Mouse (Mus musculus) MEL (cell line): ENCODE data around the gene Tubgcp6. TPM values are rescaled to one million over a fixed set of nuclear protein-coding genes. Genes with fewer than 3 reads are reported as not detected.

Experiments used
- DNase-seq: peaks from one replicate; pipeline ENCODE4 v3.0.0; 2011; ENCODE audit warnings: low read depth, low spot score
- H3K27ac ChIP-seq: 2 replicates; pipeline ENCODE4 v1.5.1; 2012; ENCODE audit warnings: low read depth, mild to moderate bottlenecking, control low read depth, low read length, moderate library complexity; ENCODE audit not compliant: control insufficient read depth
- H3K27me3 ChIP-seq, 2 experiments: fragments of 150-350 bp in 1 of 2; sonication (generic) in 1 of 2; 2 replicates each; pipeline ENCODE4 v1.6.1; 2012; ENCODE audit warnings: low read length in 2 of 2, mild to moderate bottlenecking in 2 of 2, improper control_type of control experiment in 1 of 2, moderate library complexity in 1 of 2; ENCODE audit not compliant: insufficient read depth in 2 of 2, control insufficient read depth in 1 of 2
- H3K36me3 ChIP-seq, 2 experiments: 2 replicates each; pipeline ENCODE4 v1.6.1; 2012 to 2014; ENCODE audit warnings: low read length in 2 of 2, improper control_type of control experiment in 1 of 2, inconsistent platforms in 1 of 2, mild to moderate bottlenecking in 1 of 2; ENCODE audit not compliant: insufficient read depth in 2 of 2, control insufficient read depth in 1 of 2
- H3K4me1 ChIP-seq, 2 experiments: fragments of 150-350 bp in 1 of 2; sonication (generic) in 1 of 2; 2 replicates each; pipeline ENCODE4 v1.6.1; 2012; ENCODE audit warnings: low read length in 2 of 2, improper control_type of control experiment in 1 of 2, mild to moderate bottlenecking in 1 of 2; ENCODE audit not compliant: insufficient read depth in 2 of 2, control insufficient read depth in 1 of 2
- H3K4me3 ChIP-seq, 2 experiments: fragments of 150-350 bp in 1 of 2; sonication (generic) in 1 of 2; 2 replicates each; pipeline ENCODE4 v1.5.1; 2012; ENCODE audit warnings: low read depth in 2 of 2, low read length in 2 of 2, mild to moderate bottlenecking in 2 of 2, moderate library complexity in 2 of 2, control low read depth in 1 of 2, improper control_type of control experiment in 1 of 2; ENCODE audit not compliant: control insufficient read depth in 1 of 2, insufficient read depth in 1 of 2
- H3K79me2 ChIP-seq: 2 replicates; pipeline ENCODE4 v1.6.1; 2012; ENCODE audit warnings: mild to moderate bottlenecking, low read length, moderate library complexity; ENCODE audit not compliant: control insufficient read depth, poor library complexity, insufficient read depth
- H3K9ac ChIP-seq: 2 replicates; pipeline ENCODE4 v1.6.1; 2012; ENCODE audit warnings: low read depth, mild to moderate bottlenecking, control low read depth, low read length, moderate library complexity; ENCODE audit not compliant: control insufficient read depth, poor library complexity, severe bottlenecking
- H3K9me3 ChIP-seq: fragments of 150-350 bp; sonication (generic); replicated peaks from 2 replicates; pipeline ENCODE4 v1.6.1; 2012; ENCODE audit warnings: mild to moderate bottlenecking, low read length, improper control_type of control experiment, moderate library complexity; ENCODE audit not compliant: insufficient read depth
- BHLHE40 ChIP-seq: IDR thresholded peaks from 2 replicates; pipeline ENCODE4 v1.6.1; 2012; ENCODE audit warnings: low read depth, mild to moderate bottlenecking, inconsistent platforms, low read length, improper control_type of control experiment, borderline replicate concordance
- CHD1 ChIP-seq: IDR thresholded peaks from 2 replicates; pipeline ENCODE4 v1.6.1; 2012; ENCODE audit warnings: low read depth, mild to moderate bottlenecking, inconsistent platforms, low read length, improper control_type of control experiment
- CHD2 ChIP-seq: IDR thresholded peaks from 2 replicates; pipeline ENCODE4 v1.6.1; 2011; ENCODE audit warnings: low read length, improper control_type of control experiment
- CTCF ChIP-seq, 3 experiments: IDR thresholded peaks in 2 of 3; conservative IDR thresholded peaks in 1 of 3; 2 replicates each; pipeline ENCODE4 v1.5.1; 2011 to 2012; ENCODE audit warnings: low read length in 3 of 3, low read depth in 2 of 3, mild to moderate bottlenecking in 2 of 3, improper control_type of control experiment in 1 of 3, inconsistent platforms in 1 of 3, mixed read lengths in 1 of 3, moderate library complexity in 1 of 3; ENCODE audit not compliant: control insufficient read depth in 1 of 3, insufficient read depth in 1 of 3, poor library complexity in 1 of 3, severe bottlenecking in 1 of 3
- ETS1 ChIP-seq: IDR thresholded peaks from 2 replicates; pipeline ENCODE4 v1.6.1; 2012; ENCODE audit warnings: low read depth, mild to moderate bottlenecking, inconsistent platforms, low read length, improper control_type of control experiment, moderate library complexity
- GATA1 ChIP-seq: IDR thresholded peaks from 2 replicates; pipeline ENCODE4 v1.6.1; 2011; ENCODE audit warnings: low read depth, low read length, improper control_type of control experiment
- HCFC1 ChIP-seq: IDR thresholded peaks from 2 replicates; pipeline ENCODE4 v1.6.1; 2012; ENCODE audit warnings: low read depth, mild to moderate bottlenecking, inconsistent platforms, low read length, improper control_type of control experiment, moderate library complexity
- KAT2A ChIP-seq: conservative IDR thresholded peaks from 2 replicates; pipeline ENCODE4 v1.6.1; 2012; ENCODE audit warnings: low read depth, low read length, improper control_type of control experiment, inconsistent platforms
- MAFK ChIP-seq: IDR thresholded peaks from 2 replicates; pipeline ENCODE4 v1.6.1; 2011; ENCODE audit warnings: low read depth, mild to moderate bottlenecking, low read length, improper control_type of control experiment, borderline replicate concordance
- MAZ ChIP-seq: IDR thresholded peaks from 2 replicates; pipeline ENCODE4 v1.6.1; 2012; ENCODE audit warnings: low read depth, mild to moderate bottlenecking, inconsistent platforms, low read length, improper control_type of control experiment
- MEF2A ChIP-seq: IDR thresholded peaks from 2 replicates; pipeline ENCODE4 v1.6.1; 2014; ENCODE audit warnings: low read depth, mild to moderate bottlenecking, inconsistent platforms, low read length, improper control_type of control experiment; ENCODE audit not compliant: poor library complexity, insufficient replicate concordance, severe bottlenecking; ENCODE audit errors: extremely low read depth
- MXI1 ChIP-seq: IDR thresholded peaks from 2 replicates; pipeline ENCODE4 v1.6.1; 2011; ENCODE audit warnings: mild to moderate bottlenecking, low read depth, low read length, improper control_type of control experiment
- MYB ChIP-seq: IDR thresholded peaks from 2 replicates; pipeline ENCODE4 v1.6.1; 2011; ENCODE audit warnings: mild to moderate bottlenecking, low read depth, low read length, improper control_type of control experiment
- NRF1 ChIP-seq: IDR thresholded peaks from 2 replicates; pipeline ENCODE4 v1.6.1; 2014; ENCODE audit warnings: low read depth, mild to moderate bottlenecking, inconsistent platforms, low read length, improper control_type of control experiment, moderate library complexity; ENCODE audit not compliant: poor library complexity, insufficient read depth, severe bottlenecking
- POLR2AphosphoS5 ChIP-seq: IDR thresholded peaks from 2 replicates; pipeline ENCODE4 v1.6.1; 2012; ENCODE audit warnings: low read depth, borderline replicate concordance, mild to moderate bottlenecking, inconsistent platforms, low read length, moderate library complexity, mixed read lengths
- USF1 ChIP-seq: IDR thresholded peaks from 2 replicates; pipeline ENCODE4 v1.6.1; 2014; ENCODE audit warnings: low read depth, mild to moderate bottlenecking, inconsistent platforms, low read length, improper control_type of control experiment, moderate library complexity
- USF2 ChIP-seq, 2 experiments: IDR thresholded peaks; 2 replicates each; pipeline ENCODE4 v1.6.1; 2011 to 2012; ENCODE audit warnings: improper control_type of control experiment in 2 of 2, low read length in 2 of 2, borderline replicate concordance in 1 of 2, inconsistent platforms in 1 of 2, low read depth in 1 of 2, mild to moderate bottlenecking in 1 of 2; ENCODE audit not compliant: insufficient read depth in 1 of 2
- ZC3H11A ChIP-seq: IDR thresholded peaks from 2 replicates; pipeline ENCODE4 v1.6.1; 2012; ENCODE audit warnings: low read depth, mild to moderate bottlenecking, inconsistent platforms, low read length, improper control_type of control experiment
- ZKSCAN1 ChIP-seq: IDR thresholded peaks from 2 replicates; pipeline ENCODE4 v1.6.1; 2012; ENCODE audit warnings: low read depth, mild to moderate bottlenecking, inconsistent platforms, low read length, improper control_type of control experiment, moderate library complexity
- ZMIZ1 ChIP-seq: IDR thresholded peaks from 2 replicates; pipeline ENCODE4 v1.6.1; 2012; ENCODE audit warnings: low read depth, mild to moderate bottlenecking, inconsistent platforms, low read length, improper control_type of control experiment, moderate library complexity
- ZNF384 ChIP-seq: IDR thresholded peaks from 2 replicates; pipeline ENCODE4 v1.6.1; 2012; ENCODE audit warnings: low read depth, mild to moderate bottlenecking, inconsistent platforms, low read length, improper control_type of control experiment
- polyA plus RNA-seq, 2 experiments: library from polyadenylated mRNA; stranded (reverse) in 1 of 2; unstranded in 1 of 2; fragments of >175 nt in 1 of 2; fragments of >200 nt in 1 of 2; gene quantifications; 2 replicates each; pipeline versions ENCODE4 v1.2.1 to v1.2.4; 2012; ENCODE audit warnings: low replicate concordance in 2 of 2, low read depth in 1 of 2; ENCODE audit not compliant: insufficient read length in 2 of 2, insufficient read depth in 1 of 2, missing spikeins in 1 of 2
- total RNA-seq: library from RNA; depleted of rRNA; stranded (reverse); fragments of 300-350 nt; gene quantifications from 2 replicates; pipeline ENCODE4 v1.2.3, GENCODE M21; 2012

Tubgcp6 gene
- total and polyA plus RNA-seq, 3 experiments, result 17.5 to 25.3 TPM; not detected in 1

DNA sequence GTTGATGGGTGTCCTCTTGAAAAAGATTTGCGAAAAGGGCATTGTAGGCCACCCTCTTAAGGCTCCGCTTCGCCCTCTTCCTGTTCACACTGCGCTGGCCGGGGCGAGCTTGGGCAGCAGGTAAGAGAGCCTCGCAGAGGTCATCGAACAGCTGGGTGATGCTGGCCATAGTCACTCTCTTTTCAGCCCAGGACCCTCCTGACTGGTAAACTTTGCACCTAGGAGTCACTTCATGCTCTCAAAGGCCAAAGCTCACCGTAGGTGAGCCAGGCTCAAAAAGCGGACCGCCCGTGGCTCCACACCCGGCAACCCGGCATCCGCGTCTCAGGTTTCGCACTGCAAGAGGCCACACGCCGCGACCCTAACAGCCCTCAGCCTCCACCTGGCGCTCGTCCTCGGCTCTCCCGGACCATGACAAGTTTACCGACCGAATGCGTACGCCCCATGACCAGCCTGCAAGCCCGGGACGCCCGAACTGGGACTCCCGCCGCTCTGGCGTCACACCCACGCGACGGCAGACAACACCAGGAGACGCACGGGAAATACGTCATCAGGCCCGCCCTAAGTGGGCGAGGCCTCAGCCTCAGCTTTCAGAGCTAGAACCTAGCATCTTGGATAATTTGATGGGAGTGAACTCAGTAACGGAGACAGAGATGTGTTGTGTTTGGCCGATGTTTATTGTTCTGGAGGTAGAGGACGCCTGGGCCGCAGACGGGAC, at the start of gene Tubgcp6 (continued):
- TF ChIP-seq MAFK (no peak), HCFC1 (peak; percentile 94), GATA1 (no peak), USF1 (no peak)

DNA sequence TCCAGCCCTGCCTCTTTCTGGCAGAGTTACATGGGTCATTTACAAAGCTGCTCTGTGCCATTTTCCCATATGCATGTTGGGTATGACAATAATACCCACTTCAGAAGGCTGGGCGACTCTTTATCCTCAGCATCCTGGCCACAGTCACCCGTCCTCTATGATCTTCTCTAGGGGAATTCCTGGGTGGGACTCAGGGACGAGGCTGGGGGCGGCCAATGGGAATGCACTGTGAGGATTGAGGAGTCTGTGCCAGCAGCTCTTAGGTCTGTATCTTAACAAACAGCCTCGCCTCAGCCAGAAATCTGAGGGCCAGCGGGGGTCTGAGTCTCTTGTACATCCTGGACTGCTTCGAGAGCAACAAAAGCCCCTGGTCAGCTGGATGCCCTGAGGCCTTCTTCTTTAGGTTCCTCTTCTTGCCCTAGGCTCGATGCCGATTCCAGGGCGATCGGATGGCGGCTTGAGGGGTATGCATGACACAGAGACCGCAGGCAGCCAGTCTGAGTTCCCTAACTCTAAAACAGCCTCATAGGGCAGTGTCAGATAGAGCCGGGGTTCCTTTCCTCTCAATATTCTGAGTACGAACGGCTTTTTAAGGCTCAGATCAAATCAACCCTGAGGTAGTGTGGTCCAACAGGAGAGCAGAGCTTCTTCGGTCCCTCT, 49.5 kb upstream of the Tubgcp6 start:
- H3K27me3 ChIP-seq, result no peaks in the 10 kb centered on the region
- H3K9ac ChIP-seq, result no peak overlapping the region
- no peak overlapping the region for H3K27ac ChIP-seq
- H3K79me2 ChIP-seq, result no peaks in the 10 kb centered on the region
- no peak for DNase-seq
- peaks cover 2 to 11% of the 10 kb centered on the region in 2 experiments; a peak in 3 of 4 replicates for H3K4me1 ChIP-seq
- H3K4me3 ChIP-seq, result no peak overlapping the region
- TF ChIP-seq CHD1 (no peak), BHLHE40 (no peak), ZKSCAN1 (no peak), CTCF (IDR thresholded peaks at IDR 0.05 in 2 of 3, conservative IDR thresholded peaks at IDR 0.05 in 1 of 3; ENCODE audit: control insufficient read depth in 1 of 3, insufficient read depth in 1 of 3, low read depth in 2 of 3, low read length in 3 of 3, poor library complexity in 1 of 3, severe bottlenecking in 1 of 3) (no peak), MXI1 (no peak), GATA1 (no peak), ETS1 (no peak), ZC3H11A (no peak), NRF1 (no peak), ZMIZ1 (no peak), MAFK (no peak), KAT2A (no peak), ZNF384 (no peak), POLR2AphosphoS5 (no peak), CHD2 (no peak), MYB (no peak), MAZ (no peak), USF2 (IDR thresholded peaks at IDR 0.05; ENCODE audit: borderline replicate concordance in 1 of 2, insufficient read depth in 1 of 2, low read depth in 1 of 2, low read length in 2 of 2) (no peak), MEF2A (no peak)
- peaks cover 0 to 5% of the 10 kb centered on the region in 2 experiments; a peak in 2 of 4 replicates for H3K36me3 ChIP-seq
- no peaks in the 10 kb centered on the region for H3K9me3 ChIP-seq
